Mouse (Mus musculus): ENCODE results near the gene Tmem69. TPM values are rescaled to one million over a fixed set of nuclear protein-coding genes. Genes with fewer than 3 reads are reported as not detected.

Gene Tmem69
- total RNA-seq (2015) (38.6 and 41.1 TPM in 2 replicates), total RNA-seq (2017) (11.0 and 11.8 TPM in 2 replicates)

GRCm38 (mm10) chr4:116555413-116556300 lies at the start of gene Tmem69:
TSS of gene Tmem69 (minus strand) at chr4:116555936.
- ATAC-seq (replicated peaks; ENCODE audit: poor library complexity), result peak; percentile 40

- ATAC-seq (replicated peaks; ENCODE audit: poor library complexity), result peak; percentile 96
These were observed 41.5 kb upstream of the Tmem69 start for GRCm38 (mm10) chr4:116596978-116597881.

- ATAC-seq (replicated peaks; ENCODE audit: poor library complexity), result no peak
These were observed 40.6 kb upstream of the Tmem69 start, which contains the start of gene Ccdc17 for GRCm38 (mm10) chr4:116596379-116596778. TSS of gene Ccdc17 (plus strand) at chr4:116596654.

- ATAC-seq (replicated peaks; ENCODE audit: poor library complexity), result no peak
These were observed 40.1 kb upstream of the Tmem69 start for GRCm38 (mm10) chr4:116595793-116596192.

GRCm38 (mm10) chr4:116558151-116558882 lies 2.6 kb upstream of the Tmem69 start:
- no peak for ATAC-seq (replicated peaks; ENCODE audit: poor library complexity)

GRCm38 (mm10) chr4:116557306-116558121 lies 1.8 kb upstream of the Tmem69 start, which contains the start of gene Gpbp1l1:
TSS of gene Gpbp1l1 (plus strand) at chr4:116557658.
- peak; percentile 83 for ATAC-seq (replicated peaks; ENCODE audit: poor library complexity)

GRCm38 (mm10) chr4:116556561-116557305 lies 997 bp upstream of the Tmem69 start:
- ATAC-seq (replicated peaks; ENCODE audit: poor library complexity), result peak; percentile 80

GRCm38 (mm10) chr4:116553035-116553434 lies 2.7 kb downstream of the Tmem69 start:
- no peak for ATAC-seq (replicated peaks; ENCODE audit: poor library complexity)

GRCm38 (mm10) chr4:116550432-116550831 lies 5.3 kb downstream of the Tmem69 start:
- ATAC-seq (replicated peaks; ENCODE audit: poor library complexity), result peak; percentile 55; the same call in 1 of the 2 replicates

- no peak for ATAC-seq (replicated peaks; ENCODE audit: poor library complexity)
These were observed 18.0 kb downstream of the Tmem69 start for GRCm38 (mm10) chr4:116537737-116538136.

GRCm38 (mm10) chr4:116536351-116536750 lies 19.4 kb downstream of the Tmem69 start:
- ATAC-seq (replicated peaks; ENCODE audit: poor library complexity), result no peak

- ATAC-seq (replicated peaks; ENCODE audit: poor library complexity), result no peak
These were observed 24.6 kb downstream of the Tmem69 start for GRCm38 (mm10) chr4:116531109-116531508.

- peak; percentile 96 for ATAC-seq (replicated peaks; ENCODE audit: poor library complexity)
These were observed 48.1 kb downstream of the Tmem69 start, which contains the start of gene Ipp for GRCm38 (mm10) chr4:116507425-116508218. TSS of gene Ipp (plus strand) at chr4:116507549.

GRCm38 (mm10) chr4:116506886-116507424 lies 48.8 kb downstream of the Tmem69 start:
- ATAC-seq (replicated peaks; ENCODE audit: poor library complexity), result no peak

All from megakaryocyte progenitor cell, adult 5-6 weeks (primary cell).